Mouse (Mus musculus) heart, postnatal 0 days (tissue): ENCODE measurements around the gene Srr. TPM values are rescaled to one million over a fixed set of nuclear protein-coding genes. Genes with fewer than 3 reads are reported as not detected.

Experiments used
- ATAC-seq: fragments of 200-750 bp; cut with Nextera tagmentation; 2 replicates; pipeline ENCODE4 v1.8.0; 2017; ENCODE audit warnings: low read depth, moderate number of reproducible peaks, moderate library complexity; ENCODE audit not compliant: insufficient read depth
- DNase-seq: peaks from one replicate; pipeline ENCODE4 v3.0.0-alpha.2; 2016; ENCODE audit warnings: low spot score
- H3K27ac ChIP-seq: fragments of 300-500 bp; sonication (generic); 2 replicates; pipeline ENCODE4 v1.5.1; 2014; ENCODE audit warnings: low read depth, mild to moderate bottlenecking
- H3K27me3 ChIP-seq: fragments of 300-500 bp; sonication (generic); 2 replicates; pipeline ENCODE4 v1.6.1; 2014; ENCODE audit warnings: low read length, mixed read lengths; ENCODE audit not compliant: control insufficient read depth, insufficient read depth
- H3K36me3 ChIP-seq: fragments of 300-500 bp; sonication (generic); replicated peaks from 2 replicates; pipeline ENCODE4 v1.6.1; 2014; ENCODE audit warnings: low read length, mixed read lengths; ENCODE audit not compliant: control insufficient read depth, insufficient read depth
- H3K4me1 ChIP-seq: fragments of 300-500 bp; sonication (generic); 2 replicates; pipeline ENCODE4 v1.6.1; 2014; ENCODE audit warnings: antibody characterized with exemption; ENCODE audit not compliant: control insufficient read depth, insufficient read depth
- H3K4me2 ChIP-seq: fragments of 300-500 bp; sonication (generic); 2 replicates; pipeline ENCODE4 v1.6.1; 2014; ENCODE audit warnings: low read depth, mild to moderate bottlenecking, low read length, moderate library complexity
- H3K4me3 ChIP-seq: fragments of 300-500 bp; sonication (generic); 2 replicates; pipeline ENCODE4 v1.5.1; 2014; ENCODE audit warnings: low read depth, low read length
- H3K9ac ChIP-seq: fragments of 300-500 bp; sonication (generic); replicated peaks from 2 replicates; pipeline ENCODE4 v1.6.1; 2014; ENCODE audit warnings: low read depth, low read length, mixed read lengths
- H3K9me3 ChIP-seq: fragments of 300-500 bp; sonication (generic); replicated peaks from 2 replicates; pipeline ENCODE4 v1.6.1; 2016; ENCODE audit warnings: low read length; ENCODE audit not compliant: control insufficient read depth
- CTCF ChIP-seq: IDR thresholded peaks from 2 replicates; pipeline ENCODE4 v1.5.1; 2016; ENCODE audit warnings: antibody characterized with exemption, control low read depth, low read depth
- EP300 ChIP-seq: IDR thresholded peaks from 2 replicates; pipeline ENCODE4 v1.6.1; 2016; ENCODE audit warnings: antibody characterized with exemption, low read depth
- WGBS: fragments of 180-500 bp; shearing (Covaris S2); extraction: QIAGEN DNeasy Blood & Tissue Kit; methylation state at CpG from one replicate; pipeline ENCODE4 v1.1.7; 2014; 5-methylcytosine and 5-hydroxymethylcytosine counted together
- microRNA-seq: library from miRNA; unstranded; fragments of <30 nt; microRNA quantifications from one replicate; pipeline ENCODE4, GENCODE M21; 2016
- polyA plus RNA-seq: library from polyadenylated mRNA; unstranded; fragments of >200 nt; fragmentation: Nextera tagmentation; extraction: Ambion mirVana; gene quantifications from 2 replicates; pipeline ENCODE4 v1.2.1, GENCODE M21; 2015
- total RNA-seq: library from RNA; depleted of rRNA; stranded (reverse); fragments of >200 nt; gene quantifications from 2 replicates; pipeline ENCODE4 v1.2.3, GENCODE M21; 2014; ENCODE audit warnings: low replicate concordance; rRNA removed

The Srr gene
- total and polyA plus RNA-seq, 2 experiments from 2014 or later: 14.5 to 34.0 TPM

- 84% methylated on average over 9 of the region's 9 CpGs for WGBS
- Histone ChIP-seq H3K9me3 (no peaks in the 10 kb centered on the region), H3K9ac (no peak overlapping the region), H3K27ac (no peak overlapping the region), H3K4me1 (no peaks in the 10 kb centered on the region), H3K36me3 (no peaks in the 10 kb centered on the region; the same call in 1 of the 2 replicates), H3K27me3 (no peaks in the 10 kb centered on the region), H3K4me2 (no peak overlapping the region), H3K4me3 (no peak overlapping the region)
- no peak for ATAC-seq
- DNase-seq: no peak
- no peak for TF ChIP-seq CTCF
- no peak for TF ChIP-seq EP300
Observed at GRCm38 (mm10) chr11:74857756-74858155, 68.0 kb downstream of the Srr start.

Small RNA genes lying within 50 kb of the gene (microRNA-seq; reads per million reads assigned to microRNA genes)
- not detected for gene Mir6926

Other genes with a start within 250 kb of the Srr start
- 78.4 and 94.3 TPM in 2 replicates for gene Pafah1b1, start 201.3 kb downstream of the Srr start, total RNA-seq
- 62.9 and 69.4 TPM in 2 replicates for gene Pafah1b1, start 201.3 kb downstream of the Srr start, polyA plus RNA-seq
- 3.6 and 5.2 TPM in 2 replicates for gene Mettl16, start 155.1 kb downstream of the Srr start, total RNA-seq
- 12.7 and 16.2 TPM in 2 replicates for gene Mettl16, start 155.1 kb downstream of the Srr start, polyA plus RNA-seq
- 9.0 TPM in 2 replicates for gene Mnt, start 95.0 kb downstream of the Srr start, total RNA-seq
- gene Mnt, start 95.0 kb downstream of the Srr start, polyA plus RNA-seq: 1.8 and 2.3 TPM in 2 replicates
- gene Sgsm2, start 28.9 kb downstream of the Srr start, total RNA-seq: 9.2 and 11.7 TPM in 2 replicates
- 2.3 and 2.5 TPM in 2 replicates for gene Sgsm2, start 28.9 kb downstream of the Srr start, polyA plus RNA-seq
- 17.5 and 20.9 TPM in 2 replicates for gene Tsr1, start 27.9 kb downstream of the Srr start, total RNA-seq
- gene Tsr1, start 27.9 kb downstream of the Srr start, polyA plus RNA-seq: 11.2 and 13.3 TPM in 2 replicates
- 15.7 and 21.1 TPM in 2 replicates for gene Smg6, start 125 bp downstream of the Srr start, total RNA-seq
- 6.9 and 7.1 TPM in 2 replicates for gene Smg6, start 125 bp downstream of the Srr start, polyA plus RNA-seq
- 17.8 and 19.5 TPM in 2 replicates for gene Hic1, start 243.6 kb upstream of the Srr start, total RNA-seq
- 4.8 and 6.1 TPM in 2 replicates for gene Hic1, start 243.6 kb upstream of the Srr start, polyA plus RNA-seq